Mouse (Mus musculus): ENCODE measurements around the gene Diaph2. TPM values are rescaled to one million over a fixed set of nuclear protein-coding genes. Genes with fewer than 3 reads are reported as not detected.
"Not testable (repeated sequence)": the region's sequence is repeated elsewhere in the genome, so short reads cannot be mapped to it uniquely, and the experiment has no call there.

The Diaph2 gene
- polyA plus RNA-seq, 1 experiment, result 0.16 TPM

- Histone ChIP-seq H3K9me3 (no peaks in the 10 kb centered on the region), H3K4me3 (replicated peaks) (no peak overlapping the region), H3K36me3 (replicated peaks; ENCODE audit: low read length) (no peaks in the 10 kb centered on the region), H3K27me3 (replicated peaks) (no peaks in the 10 kb centered on the region), H3K4me1 (no peaks in the 10 kb centered on the region)
- TF ChIP-seq GATA1 (IDR thresholded peaks at IDR 0.05; ENCODE audit: borderline replicate concordance, low read length) (no peak), FLI1 (IDR thresholded peaks at IDR 0.05; ENCODE audit: low read length) (no peak)
These were observed 399.7 kb downstream of the Diaph2 start for GRCm38 (mm10) chrX:130149216-130149615.

DNA sequence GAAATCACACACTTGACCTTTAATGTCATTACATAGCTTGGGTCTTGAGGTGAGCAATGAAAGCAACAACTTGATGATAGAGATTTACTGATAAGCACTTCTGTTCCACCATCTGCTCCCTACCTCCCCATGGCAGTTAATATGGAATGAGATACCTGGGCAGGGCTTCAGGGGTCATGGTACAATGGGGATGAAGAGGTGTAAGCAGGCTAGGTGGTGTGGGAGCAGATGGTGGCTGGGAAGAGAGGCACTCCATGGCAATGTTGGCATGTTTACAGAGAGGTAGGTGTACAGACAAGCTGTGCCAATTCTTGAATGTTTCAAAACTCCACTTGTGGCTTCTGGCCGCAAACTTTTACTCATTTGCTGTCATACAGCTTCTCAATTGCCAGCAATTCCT, 402.6 kb downstream of the Diaph2 start:
- TF ChIP-seq GATA1 (IDR thresholded peaks at IDR 0.05; ENCODE audit: borderline replicate concordance, low read length) (no peak), FLI1 (IDR thresholded peaks at IDR 0.05; ENCODE audit: low read length) (no peak)
- Histone ChIP-seq H3K4me1 (no peaks in the 10 kb centered on the region), H3K4me3 (replicated peaks) (no peak overlapping the region), H3K36me3 (replicated peaks; ENCODE audit: low read length) (no peaks in the 10 kb centered on the region), H3K9me3 (no peaks in the 10 kb centered on the region), H3K27me3 (replicated peaks) (no peaks in the 10 kb centered on the region)

- no peak for TF ChIP-seq GATA1 (IDR thresholded peaks at IDR 0.05; ENCODE audit: borderline replicate concordance, low read length)
- no peak for TF ChIP-seq FLI1 (IDR thresholded peaks at IDR 0.05; ENCODE audit: low read length)
- no peaks in the 10 kb centered on the region for H3K36me3 ChIP-seq (replicated peaks; ENCODE audit: low read length)
- H3K4me3 ChIP-seq (replicated peaks), result no peak overlapping the region
- no peaks in the 10 kb centered on the region for H3K27me3 ChIP-seq (replicated peaks)
- H3K4me1 ChIP-seq, result no peaks in the 10 kb centered on the region
- H3K9me3 ChIP-seq, result no peaks in the 10 kb centered on the region
These were observed 423.6 kb downstream of the Diaph2 start for GRCm38 (mm10) chrX:130173126-130173525.

DNA sequence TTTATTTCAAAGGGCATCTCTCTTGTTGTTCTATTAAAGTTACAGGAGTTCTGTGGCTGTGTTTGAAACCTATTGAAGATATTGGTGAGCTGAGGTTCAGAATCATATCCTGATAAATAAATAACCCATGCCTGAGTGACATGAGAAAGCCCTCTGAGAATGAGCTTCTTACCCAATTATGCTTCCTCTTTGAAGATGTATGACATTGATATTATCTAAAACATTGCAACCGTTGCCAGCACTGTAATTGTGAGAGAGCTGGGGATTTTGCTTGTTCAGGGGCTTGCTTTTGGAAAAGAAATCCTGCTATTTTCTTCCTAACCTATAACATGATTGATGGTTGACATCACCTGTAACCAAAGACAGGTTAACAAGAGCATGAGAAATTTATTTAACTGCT, 438.3 kb downstream of the Diaph2 start:
- H3K9me3 ChIP-seq, result no peaks in the 10 kb centered on the region
- H3K4me1 ChIP-seq, result no peaks in the 10 kb centered on the region
- no peak overlapping the region for H3K4me3 ChIP-seq (replicated peaks)
- no peaks in the 10 kb centered on the region for H3K27me3 ChIP-seq (replicated peaks)
- H3K36me3 ChIP-seq (replicated peaks; ENCODE audit: low read length), result no peaks in the 10 kb centered on the region
- TF ChIP-seq GATA1 (IDR thresholded peaks at IDR 0.05; ENCODE audit: borderline replicate concordance, low read length), result no peak
- TF ChIP-seq FLI1 (IDR thresholded peaks at IDR 0.05; ENCODE audit: low read length), result no peak

DNA sequence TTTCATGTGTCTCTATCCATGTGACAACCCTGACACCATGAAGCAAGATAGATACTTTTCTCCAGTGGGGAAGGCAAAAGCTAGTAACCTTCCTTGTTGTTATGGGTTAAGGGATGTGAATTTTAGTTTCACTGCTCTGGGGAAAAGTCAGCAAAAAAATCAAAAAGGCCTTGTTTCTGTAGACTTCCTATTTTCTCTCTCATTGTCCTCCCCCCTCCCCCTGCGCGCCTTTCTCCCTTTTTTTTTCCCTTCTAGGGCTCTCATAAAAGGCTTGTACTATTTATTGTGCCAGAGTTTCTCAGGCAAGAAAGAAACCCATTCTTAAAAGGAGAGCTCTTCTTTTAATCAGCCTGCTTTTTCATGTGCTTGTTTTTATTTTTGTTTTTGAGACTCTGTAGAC, 438.9 kb downstream of the Diaph2 start:
- H3K4me1 ChIP-seq, result no peaks in the 10 kb centered on the region
- H3K36me3 ChIP-seq (replicated peaks; ENCODE audit: low read length), result no peaks in the 10 kb centered on the region
- no peak for TF ChIP-seq FLI1 (IDR thresholded peaks at IDR 0.05; ENCODE audit: low read length)
- no peak for TF ChIP-seq GATA1 (IDR thresholded peaks at IDR 0.05; ENCODE audit: borderline replicate concordance, low read length)
- H3K4me3 ChIP-seq (replicated peaks), result no peak overlapping the region
- no peaks in the 10 kb centered on the region for H3K27me3 ChIP-seq (replicated peaks)
- H3K9me3 ChIP-seq, result no peaks in the 10 kb centered on the region

DNA sequence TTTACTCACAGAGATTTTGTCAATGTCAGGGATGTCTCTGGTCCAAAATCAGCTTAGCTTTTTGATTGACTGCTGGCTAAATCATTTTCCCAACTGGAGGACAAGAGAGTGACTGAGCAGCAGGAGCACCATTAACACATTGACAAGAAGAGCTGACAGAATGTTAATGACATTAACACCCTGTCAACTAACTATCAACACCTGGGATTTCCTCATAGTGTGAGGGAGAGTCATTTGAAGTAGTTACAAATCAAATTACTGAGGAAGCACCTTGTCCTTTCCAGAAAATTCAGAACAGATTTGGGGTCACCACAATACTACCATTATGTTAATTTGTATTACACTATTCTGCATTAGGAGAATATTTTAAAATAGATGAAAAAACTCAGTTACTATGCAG, 439.7 kb downstream of the Diaph2 start:
- TF ChIP-seq FLI1 (IDR thresholded peaks at IDR 0.05; ENCODE audit: low read length), result no peak
- no peak for TF ChIP-seq GATA1 (IDR thresholded peaks at IDR 0.05; ENCODE audit: borderline replicate concordance, low read length)
- Histone ChIP-seq H3K9me3 (no peaks in the 10 kb centered on the region), H3K4me3 (replicated peaks) (no peak overlapping the region), H3K36me3 (replicated peaks; ENCODE audit: low read length) (no peaks in the 10 kb centered on the region), H3K4me1 (no peaks in the 10 kb centered on the region), H3K27me3 (replicated peaks) (no peaks in the 10 kb centered on the region)

DNA sequence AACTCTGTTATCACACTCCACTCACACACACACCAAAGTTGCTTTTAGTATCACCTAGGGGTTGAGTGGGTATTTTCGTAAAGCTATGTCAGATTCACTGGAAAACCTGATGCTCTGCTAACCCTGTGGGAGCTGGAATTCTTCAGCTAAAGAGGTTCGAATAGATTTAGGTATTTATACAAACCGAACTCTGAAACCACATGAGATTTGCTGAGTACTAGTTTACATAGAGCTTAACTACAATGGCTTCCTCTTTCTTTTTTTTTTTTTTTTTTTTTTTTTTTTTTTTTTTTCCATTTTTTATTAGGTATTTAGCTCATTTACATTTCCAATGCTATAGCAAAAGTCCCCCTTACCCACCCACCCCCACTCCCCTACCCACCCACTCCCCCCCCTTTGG, 447.9 kb downstream of the Diaph2 start:
- not testable (repeated sequence) for H3K9me3 ChIP-seq; H3K36me3 ChIP-seq (replicated peaks; ENCODE audit: low read length); H3K27me3 ChIP-seq (replicated peaks); H3K4me1 ChIP-seq; H3K4me3 ChIP-seq (replicated peaks)

- TF ChIP-seq GATA1 (IDR thresholded peaks at IDR 0.05; ENCODE audit: borderline replicate concordance, low read length) (no peak), FLI1 (IDR thresholded peaks at IDR 0.05; ENCODE audit: low read length) (no peak)
- Histone ChIP-seq H3K9me3 (no peaks in the 10 kb centered on the region), H3K4me1 (no peaks in the 10 kb centered on the region)
These were observed 455.7 kb downstream of the Diaph2 start for GRCm38 (mm10) chrX:130205243-130205642.

DNA sequence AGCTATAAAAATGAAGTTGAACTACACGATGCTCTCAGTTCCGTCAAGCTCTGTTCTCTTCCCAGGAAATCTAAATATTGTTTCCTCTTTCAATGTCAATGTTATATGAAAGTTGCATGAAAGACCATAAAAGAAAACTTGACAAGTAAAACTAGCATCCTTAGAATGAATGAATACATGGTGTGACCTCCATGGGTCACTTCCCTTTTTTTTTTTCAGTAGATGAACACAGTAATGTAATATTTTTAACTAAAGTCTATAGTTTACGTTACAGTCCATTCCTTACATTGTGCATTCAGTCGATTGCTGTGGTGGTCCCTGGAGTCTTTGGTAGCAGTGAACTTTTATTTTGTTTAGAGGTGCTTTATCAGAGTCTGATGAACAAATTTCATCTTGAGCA, 462.7 kb downstream of the Diaph2 start:
- no peak overlapping the region for H3K4me3 ChIP-seq (replicated peaks)
- H3K4me1 ChIP-seq, result peaks cover 5% of the 10 kb centered on the region; the same call in 1 of the 2 replicates
- no peaks in the 10 kb centered on the region for H3K9me3 ChIP-seq
- H3K36me3 ChIP-seq (replicated peaks; ENCODE audit: low read length), result no peaks in the 10 kb centered on the region
- TF ChIP-seq GATA1 (IDR thresholded peaks at IDR 0.05; ENCODE audit: borderline replicate concordance, low read length) (no peak), FLI1 (IDR thresholded peaks at IDR 0.05; ENCODE audit: low read length) (no peak)
- no peaks in the 10 kb centered on the region for H3K27me3 ChIP-seq (replicated peaks)

More at GRCm38 (mm10) chrX:130205243-130205642, 455.7 kb downstream of the Diaph2 start:
- Histone ChIP-seq H3K4me3 (replicated peaks) (no peak overlapping the region), H3K36me3 (replicated peaks; ENCODE audit: low read length) (no peaks in the 10 kb centered on the region), H3K27me3 (replicated peaks) (no peaks in the 10 kb centered on the region)

DNA sequence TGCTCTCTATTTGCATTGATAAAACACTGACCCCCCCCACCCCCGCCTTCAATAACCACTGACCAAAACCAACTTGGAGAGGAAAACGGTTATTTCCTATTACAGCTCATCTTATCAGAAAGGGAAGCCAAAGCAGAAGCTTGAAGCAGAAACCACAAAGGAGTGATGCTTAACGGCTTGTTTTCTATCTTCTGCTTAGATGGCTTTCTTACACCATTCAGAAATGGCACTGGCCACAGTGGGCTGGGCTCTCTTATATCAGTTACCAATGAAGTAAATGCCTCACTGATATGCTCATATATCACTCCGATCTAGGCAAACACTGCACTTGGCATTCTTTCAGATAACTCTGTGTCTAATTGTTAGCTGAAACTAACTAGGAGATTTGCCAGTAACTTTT, 463.2 kb downstream of the Diaph2 start:
- Histone ChIP-seq H3K4me3 (replicated peaks) (no peak overlapping the region), H3K27me3 (replicated peaks) (no peaks in the 10 kb centered on the region), H3K4me1 (peaks cover 5% of the 10 kb centered on the region; the same call in 1 of the 2 replicates), H3K9me3 (no peaks in the 10 kb centered on the region), H3K36me3 (replicated peaks; ENCODE audit: low read length) (no peaks in the 10 kb centered on the region)
- TF ChIP-seq FLI1 (IDR thresholded peaks at IDR 0.05; ENCODE audit: low read length) (no peak), GATA1 (IDR thresholded peaks at IDR 0.05; ENCODE audit: borderline replicate concordance, low read length) (no peak)

- Histone ChIP-seq H3K9me3 (no peaks in the 10 kb centered on the region), H3K36me3 (replicated peaks; ENCODE audit: low read length) (no peaks in the 10 kb centered on the region), H3K4me3 (replicated peaks) (no peak overlapping the region), H3K27me3 (replicated peaks) (no peaks in the 10 kb centered on the region), H3K4me1 (no peaks in the 10 kb centered on the region)
- TF ChIP-seq GATA1 (IDR thresholded peaks at IDR 0.05; ENCODE audit: borderline replicate concordance, low read length), result no peak
- TF ChIP-seq FLI1 (IDR thresholded peaks at IDR 0.05; ENCODE audit: low read length), result no peak
These were observed 480.5 kb downstream of the Diaph2 start for GRCm38 (mm10) chrX:130230045-130230444.

All from megakaryocyte, embryonic 14.5 days (primary cell).